Mouse (Mus musculus): ENCODE data around the gene Ctf1.
"Not testable (repeated sequence)": the region's sequence is repeated elsewhere in the genome, so short reads cannot be mapped to it uniquely, and the experiment has no call there.

Ctf1 gene

GRCm38 (mm10) chr7:127732066-127732465 is 19.5 kb downstream of the Ctf1 start, which contains the start of gene Ctf2:
Gene Ctf2, minus strand, starts transcription at chr7:127732166.
- not testable (repeated sequence) for DNase-seq (ENCODE audit: extremely low spot score)

- peak; percentile 83 for DNase-seq (ENCODE audit: extremely low spot score)
Observed at GRCm38 (mm10) chr7:127744366-127745045, 32.0 kb downstream of the Ctf1 start, which contains the start of gene Fbxl19. Gene Fbxl19, plus strand, starts transcription at chr7:127744543.

GRCm38 (mm10) chr7:127745251-127745651 is 32.7 kb downstream of the Ctf1 start:
- DNase-seq (ENCODE audit: extremely low spot score): peak; percentile 94

- DNase-seq (ENCODE audit: extremely low spot score): peak; percentile 97
Observed at GRCm38 (mm10) chr7:127745652-127746493, 33.3 kb downstream of the Ctf1 start.

- peak; percentile 89 for DNase-seq (ENCODE audit: extremely low spot score)
Observed at GRCm38 (mm10) chr7:127746494-127747491, 34.3 kb downstream of the Ctf1 start.

GRCm38 (mm10) chr7:127747559-127748234 is 35.2 kb downstream of the Ctf1 start:
- no peak for DNase-seq (ENCODE audit: extremely low spot score)

- DNase-seq (ENCODE audit: extremely low spot score): no peak
Observed at GRCm38 (mm10) chr7:127748235-127748560, 35.7 kb downstream of the Ctf1 start.

GRCm38 (mm10) chr7:127750131-127751127 is 37.9 kb downstream of the Ctf1 start:
- no peak for DNase-seq (ENCODE audit: extremely low spot score)

- no peak for DNase-seq (ENCODE audit: extremely low spot score)
Observed at GRCm38 (mm10) chr7:127751619-127752018, 39.1 kb downstream of the Ctf1 start.

- DNase-seq (ENCODE audit: extremely low spot score): no peak
Observed at GRCm38 (mm10) chr7:127752069-127752468, 39.5 kb downstream of the Ctf1 start.

- DNase-seq (ENCODE audit: extremely low spot score): no peak
Observed at GRCm38 (mm10) chr7:127753158-127753557, 40.6 kb downstream of the Ctf1 start.

- no peak for DNase-seq (ENCODE audit: extremely low spot score)
Observed at GRCm38 (mm10) chr7:127753741-127754140, 41.2 kb downstream of the Ctf1 start.

- no peak for DNase-seq (ENCODE audit: extremely low spot score)
Observed at GRCm38 (mm10) chr7:127759716-127760115, 47.2 kb downstream of the Ctf1 start.

GRCm38 (mm10) chr7:127760478-127760877 is 47.9 kb downstream of the Ctf1 start:
- no peak for DNase-seq (ENCODE audit: extremely low spot score)

GRCm38 (mm10) chr7:127761026-127761425 is 48.5 kb downstream of the Ctf1 start:
- DNase-seq (ENCODE audit: extremely low spot score): peak; percentile 59

- no peak for DNase-seq (ENCODE audit: extremely low spot score)
Observed at GRCm38 (mm10) chr7:127763642-127764041, 51.1 kb downstream of the Ctf1 start.

- no peak for DNase-seq (ENCODE audit: extremely low spot score)
Observed at GRCm38 (mm10) chr7:127765756-127766155, 53.2 kb downstream of the Ctf1 start.

- DNase-seq (ENCODE audit: extremely low spot score): no peak
Observed at GRCm38 (mm10) chr7:127766851-127767609, 54.5 kb downstream of the Ctf1 start.

All from embryo, embryonic 9.5 days (tissue).